Mouse (Mus musculus) brain, embryonic 18.5 days (tissue): Measurements from ENCODE around the gene Shf.
"Not testable (repeated sequence)": the region's sequence is repeated elsewhere in the genome, so short reads cannot be mapped to it uniquely, and the experiment has no call there.

Source experiments
- DNase-seq: peaks from one replicate; pipeline ENCODE4 v3.0.0-alpha.2; 2012; ENCODE audit warnings: low read depth, low spot score

The Shf gene

GRCm38 (mm10) chr2:122348531-122349131 is 20.3 kb downstream of the Shf start:
- peak; percentile 75 for DNase-seq

GRCm38 (mm10) chr2:122347257-122347656 is 21.7 kb downstream of the Shf start:
- DNase-seq = no peak

GRCm38 (mm10) chr2:122346164-122346563 is 22.8 kb downstream of the Shf start:
- DNase-seq = not testable (repeated sequence)

- no peak for DNase-seq
These were observed 23.7 kb downstream of the Shf start for GRCm38 (mm10) chr2:122345106-122345893.

- no peak for DNase-seq
These were observed 31.7 kb downstream of the Shf start for GRCm38 (mm10) chr2:122337291-122337690.

GRCm38 (mm10) chr2:122334170-122334569 is 34.8 kb downstream of the Shf start:
- DNase-seq = no peak

GRCm38 (mm10) chr2:122332222-122332621 is 36.7 kb downstream of the Shf start:
- no peak for DNase-seq

- DNase-seq = not testable (repeated sequence)
These were observed 38.6 kb downstream of the Shf start for GRCm38 (mm10) chr2:122330317-122330716.

GRCm38 (mm10) chr2:122327986-122328385 is 41.0 kb downstream of the Shf start:
- DNase-seq = no peak

- DNase-seq = no peak
These were observed 43.6 kb downstream of the Shf start for GRCm38 (mm10) chr2:122325361-122325760.

GRCm38 (mm10) chr2:122324586-122324985 is 44.4 kb downstream of the Shf start:
- DNase-seq = no peak

- DNase-seq = no peak
These were observed 45.0 kb downstream of the Shf start for GRCm38 (mm10) chr2:122323960-122324359.

GRCm38 (mm10) chr2:122317384-122317783 is 51.6 kb downstream of the Shf start:
- DNase-seq = no peak

GRCm38 (mm10) chr2:122315372-122315771 is 53.6 kb downstream of the Shf start, which contains the start of gene Duox1:
Duox1 (plus strand) TSS chr2:122315672.
- no peak for DNase-seq

GRCm38 (mm10) chr2:122313536-122313935 is 55.4 kb downstream of the Shf start, which contains the start of gene Duoxa1:
Duoxa1 (minus strand) TSS chr2:122313730.
- no peak for DNase-seq

- no peak for DNase-seq
These were observed 56.1 kb downstream of the Shf start for GRCm38 (mm10) chr2:122312722-122313417.

GRCm38 (mm10) chr2:122311561-122311960 is 57.4 kb downstream of the Shf start:
- no peak for DNase-seq

GRCm38 (mm10) chr2:122309647-122310046 is 59.3 kb downstream of the Shf start:
- no peak for DNase-seq

- DNase-seq = no peak
These were observed 62.8 kb downstream of the Shf start for GRCm38 (mm10) chr2:122306184-122306583.

GRCm38 (mm10) chr2:122305097-122305892 is 63.7 kb downstream of the Shf start:
- no peak for DNase-seq

GRCm38 (mm10) chr2:122304544-122304943 is 64.4 kb downstream of the Shf start:
- DNase-seq = no peak
